In the genomic region with DNA sequence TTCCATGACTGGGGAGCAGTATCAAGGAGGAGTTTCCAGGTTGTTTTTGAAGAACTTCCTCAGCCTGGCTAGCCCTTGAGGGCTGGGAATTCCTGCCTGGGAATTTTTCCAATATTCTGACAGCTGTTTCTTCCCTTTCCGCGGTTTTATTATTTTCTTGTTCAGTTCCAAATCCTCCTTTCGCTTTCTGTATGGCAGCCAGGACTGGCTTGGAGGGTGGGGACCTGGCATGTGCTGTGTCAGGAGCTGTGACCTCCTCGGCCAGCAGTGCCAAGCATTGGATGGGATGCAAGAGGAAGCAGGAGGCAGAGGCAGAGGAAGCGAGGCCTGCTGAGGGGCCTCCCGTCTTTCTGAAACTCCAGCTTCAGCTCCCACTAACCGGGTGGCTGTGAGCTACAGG, we compare ENCODE assay signal across 8 mouse cellular contexts. TPM values are rescaled to one million over a fixed set of nuclear protein-coding genes. Genes with fewer than 3 reads are reported as not detected.
DNase-seq lines count a peak whose midpoint lies in the region; ATAC-seq and TF ChIP-seq lines count a peak whose summit lies in the region.

No protein-coding gene starts in this region.

- H3K27ac ChIP-seq in liver, postnatal 0 days (ENCODE audit: low read depth): no peak overlapping the region
- H3K27ac ChIP-seq in liver, embryonic 12.5 days: no peak overlapping the region
- no peak overlapping the region; the same call in none of the 2 replicates for H3K27ac ChIP-seq in stomach, embryonic 15.5 days

- no peaks in the 10 kb centered on the region for H3K9me3 ChIP-seq in liver, postnatal 0 days (ENCODE audit: low read length)
- no peaks in the 10 kb centered on the region for H3K9me3 ChIP-seq in liver, embryonic 12.5 days (replicated peaks)
- no peaks in the 10 kb centered on the region for H3K9me3 ChIP-seq in stomach, embryonic 15.5 days

- no peak overlapping the region for H3K4me3 ChIP-seq in liver, postnatal 0 days (ENCODE audit: low read depth, low read length)
- H3K4me3 ChIP-seq in liver, embryonic 12.5 days: no peak overlapping the region
- H3K4me3 ChIP-seq in stomach, embryonic 15.5 days (replicated peaks): no peak overlapping the region

- peaks cover 41% of the 10 kb centered on the region for H3K4me1 ChIP-seq in liver, postnatal 0 days (ENCODE audit: insufficient read depth)
- peaks cover 40% of the 10 kb centered on the region for H3K4me1 ChIP-seq in liver, embryonic 12.5 days
- peaks cover 30% of the 10 kb centered on the region for H3K4me1 ChIP-seq in stomach, embryonic 15.5 days

- H3K4me2 ChIP-seq in liver, postnatal 0 days (ENCODE audit: low read depth, low read length): 0 out of 2 replicates have a peak overlapping the region, but pooled peaks have one; percentile 4
- no peak overlapping the region for H3K4me2 ChIP-seq in liver, embryonic 12.5 days
- H3K4me2 ChIP-seq in stomach, embryonic 15.5 days: 0 out of 2 replicates have a peak overlapping the region, but pooled peaks have one; percentile 16

- 53% methylated on average over 7 of the region's 7 CpGs for WGBS in liver, postnatal 0 days (ENCODE audit: insufficient replicate concordance)
- 68% methylated on average over 7 of the region's 7 CpGs for WGBS in liver, embryonic 12.5 days (ENCODE audit: insufficient replicate concordance)
- 37% methylated on average over 7 of the region's 7 CpGs for WGBS in stomach, embryonic 15.5 days

- no peaks in the 10 kb centered on the region for H3K36me3 ChIP-seq in liver, postnatal 0 days (replicated peaks; ENCODE audit: insufficient read depth, low read length)
- no peaks in the 10 kb centered on the region for H3K36me3 ChIP-seq in liver, embryonic 12.5 days
- no peaks in the 10 kb centered on the region for H3K36me3 ChIP-seq in stomach, embryonic 15.5 days

- H3K9ac ChIP-seq in liver, postnatal 0 days (replicated peaks): no peak overlapping the region
- no peak overlapping the region for H3K9ac ChIP-seq in liver, embryonic 12.5 days
- no peak overlapping the region for H3K9ac ChIP-seq in stomach, embryonic 15.5 days

- TF ChIP-seq EP300 in liver, postnatal 0 days (IDR thresholded peaks at IDR 0.05; ENCODE audit: low read depth): no peak

- ATAC-seq in liver, postnatal 0 days: no peak
- ATAC-seq in liver, embryonic 12.5 days: no peak
- no peak; the same call in 1 of the 2 replicates for ATAC-seq in stomach, embryonic 15.5 days (ENCODE audit: insufficient read depth, low FRiP score, low read depth)

- H3K27me3 ChIP-seq in liver, postnatal 0 days (ENCODE audit: insufficient read depth, low read length): no peaks in the 10 kb centered on the region
- no peaks in the 10 kb centered on the region; the same call in 1 of the 2 replicates for H3K27me3 ChIP-seq in liver, embryonic 12.5 days (replicated peaks)
- H3K27me3 ChIP-seq in stomach, embryonic 15.5 days (replicated peaks): no peaks in the 10 kb centered on the region

- DNase-seq in liver, postnatal 0 days: no peak
- peak; percentile 85 for DNase-seq in heart, adult 8-10 months (ENCODE audit: low spot score)
- DNase-seq in kidney, postnatal 36 days: peak; percentile 67 to 73
- no peak for DNase-seq in cerebellum, adult 9-11 months
- DNase-seq in spleen, adult 18-20 months: no peak
- DNase-seq in right cerebral cortex, postnatal 25 days: no peak

- TF ChIP-seq CTCF in liver, postnatal 0 days (IDR thresholded peaks at IDR 0.05; ENCODE audit: low read depth): no peak

RNA-seq across cellular contexts. Expression of a gene that starts 21.4 kb away (rescaled TPM):
- 163 and 166 TPM in 2 replicates for polyA plus RNA-seq in liver, postnatal 0 days (2015; fragmentation: Nextera tagmentation; extraction: Ambion mirVana)
- polyA plus RNA-seq in liver, embryonic 12.5 days (2016; fragmentation: Nextera tagmentation; extraction: Ambion mirVana): 372 and 377 TPM in 2 replicates
- 10 to 100 TPM; 52.6 to 73.3 (median 70.5) TPM for total RNA-seq in heart, adult 8-10 months (2022)
- 518 and 524 TPM in 2 replicates for polyA plus RNA-seq in stomach, embryonic 15.5 days (2015; fragmentation: Nextera tagmentation; extraction: Ambion mirVana)

RNA-seq across cellular contexts. Expression of a gene that starts 36.9 kb away (rescaled TPM):
- 42.4 and 58.1 TPM in 2 replicates for polyA plus RNA-seq in liver, postnatal 0 days (2015; fragmentation: Nextera tagmentation; extraction: Ambion mirVana)
- polyA plus RNA-seq in liver, embryonic 12.5 days (2016; fragmentation: Nextera tagmentation; extraction: Ambion mirVana): 8.3 and 9.6 TPM in 2 replicates
- 10 to 100 TPM; 11.7 to 32.6 (median 22.3) TPM for total RNA-seq in heart, adult 8-10 months (2022)
- 89.7 and 102 TPM in 2 replicates for polyA plus RNA-seq in stomach, embryonic 15.5 days (2015; fragmentation: Nextera tagmentation; extraction: Ambion mirVana)

RNA-seq across cellular contexts. Expression of a gene that starts 46.0 kb away (rescaled TPM):
- 32.6 and 34.5 TPM in 2 replicates for polyA plus RNA-seq in liver, postnatal 0 days (2015; fragmentation: Nextera tagmentation; extraction: Ambion mirVana)
- polyA plus RNA-seq in liver, embryonic 12.5 days (2016; fragmentation: Nextera tagmentation; extraction: Ambion mirVana): 56.7 and 58.2 TPM in 2 replicates
- total RNA-seq in heart, adult 8-10 months (2022): 10 to 100 TPM; 26.4 to 31.4 (median 29.0) TPM
- polyA plus RNA-seq in stomach, embryonic 15.5 days (2015; fragmentation: Nextera tagmentation; extraction: Ambion mirVana): 98.3 and 106 TPM in 2 replicates

Comparison
In these comparisons a context has a peak if more than half of its experiments do, and no peak if none do; other contexts are left out.
1. DNase-seq: peak in heart, adult 8-10 months (single experiment) and kidney, postnatal 36 days (2 of 2); none in liver, postnatal 0 days (single experiment), cerebellum, adult 9-11 months (single experiment), spleen, adult 18-20 months (0 of 2) and right cerebral cortex, postnatal 25 days (single experiment).